Mouse (Mus musculus) myocyte (in vitro differentiated cells): ENCODE results near the gene Mptx2.

Experiments used
- E2F4 ChIP-seq: IDR thresholded peaks from one replicate; pipeline ENCODE4 v1.6.1; 2011; ENCODE audit warnings: mild to moderate bottlenecking, control low read depth, moderate library complexity; ENCODE audit not compliant: insufficient read depth
- MYOD1 ChIP-seq, 3 experiments: IDR thresholded peaks; one replicate each; pipeline ENCODE4 v1.6.1; 2011; ENCODE audit warnings: control low read depth in 2 of 3, low read depth in 2 of 3, mild to moderate bottlenecking in 2 of 3, moderate library complexity in 1 of 3; ENCODE audit not compliant: insufficient read length in 2 of 3, control insufficient read depth in 1 of 3
- POLR2A ChIP-seq: IDR thresholded peaks from one replicate; pipeline ENCODE4 v1.6.1; 2011; ENCODE audit warnings: low read depth, mild to moderate bottlenecking, control low read depth, moderate library complexity; ENCODE audit not compliant: insufficient read length

DNA sequence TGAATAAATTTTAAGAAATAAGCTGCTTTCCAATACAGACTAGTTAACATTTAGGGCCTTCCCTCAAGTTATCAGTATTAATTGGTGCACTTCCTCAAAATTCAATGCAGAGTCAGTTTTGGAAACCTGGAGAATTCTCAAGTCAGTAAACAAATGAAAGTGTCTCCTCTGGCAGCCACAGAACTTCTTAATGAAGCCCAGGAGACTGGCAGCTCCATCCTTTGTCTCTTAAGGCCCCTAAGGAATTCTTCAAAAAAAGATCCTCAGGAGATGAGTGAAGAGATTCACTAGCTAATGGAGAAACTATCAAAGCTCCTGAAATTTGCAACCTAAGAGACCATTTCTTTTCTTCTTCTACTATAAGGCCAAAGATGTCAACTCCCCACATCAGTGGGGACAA is 11.9 kb downstream of the Mptx2 start, which contains the start of gene Olfr418:
- TF ChIP-seq POLR2A (no peak), E2F4 (no peak), MYOD1 (IDR thresholded peaks at IDR 0.05; ENCODE audit: control insufficient read depth in 1 of 3, insufficient read length in 2 of 3, low read depth in 2 of 3) (no peak)
